Mouse (Mus musculus): ENCODE results near the gene Rnf11. TPM values are rescaled to one million over a fixed set of nuclear protein-coding genes. Genes with fewer than 3 reads are reported as not detected.
A peak's percentile ranks its signal among the peaks of the same experiment; 100 is the strongest.

Rnf11 gene
- polyA plus RNA-seq, 1 experiment from 2014 or later: 59.4 TPM

DNA sequence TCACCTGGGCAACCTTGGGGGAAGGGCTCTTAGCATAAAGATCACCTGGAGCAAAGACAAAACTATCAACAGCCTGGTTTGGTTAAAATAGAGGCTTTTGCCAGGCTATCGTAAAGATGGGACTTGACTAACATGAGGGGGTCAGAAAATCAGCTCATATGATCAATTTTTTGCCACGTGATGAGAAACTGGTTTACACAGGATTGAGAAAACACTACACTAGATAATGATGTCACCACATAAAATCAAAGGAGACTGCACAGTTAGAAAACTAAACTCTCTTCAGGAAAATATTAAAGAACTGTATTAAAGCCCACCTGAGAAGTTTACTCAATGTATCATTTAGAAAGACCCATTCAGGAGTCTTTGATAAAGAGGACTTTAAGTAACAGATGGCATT is 9.4 kb downstream of the Rnf11 start:
- Histone ChIP-seq H3K27me3 (no peaks in the 10 kb centered on the region), H3K9ac (replicated peaks) (peak overlapping the region; percentile 96), H3K4me2 (replicated peaks) (peak overlapping the region; percentile 61), H3K36me3 (peaks cover 6% of the 10 kb centered on the region), H3K9me3 (no peaks in the 10 kb centered on the region), H3K4me1 (peaks cover 9% of the 10 kb centered on the region), H3K4me3 (peak overlapping the region; percentile 92), H3K27ac (replicated peaks) (no peak overlapping the region)
- ATAC-seq (ENCODE audit: low FRiP score, low read depth): no peak
- 65% methylated on average over 2 of the region's 2 CpGs for WGBS

DNA sequence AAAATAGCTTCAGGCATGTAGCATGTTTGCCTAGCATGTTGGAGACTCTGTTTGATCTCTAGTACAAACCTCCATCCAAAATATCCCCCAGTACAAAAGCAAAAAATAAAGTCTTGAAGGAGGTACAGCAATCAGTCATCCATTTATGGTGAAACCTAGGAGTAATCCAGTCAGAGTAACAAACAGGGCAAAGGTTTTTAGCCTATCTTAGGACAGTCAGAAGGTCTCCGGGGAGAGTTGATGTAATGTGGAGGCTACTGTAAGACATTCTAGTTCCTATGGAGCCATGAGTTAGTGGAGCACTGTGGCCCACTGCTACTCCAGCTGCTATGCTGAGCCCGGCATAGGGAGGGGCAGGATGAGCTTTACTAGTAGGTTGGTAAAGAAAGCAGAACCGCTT is 12.0 kb downstream of the Rnf11 start:
- H3K9ac ChIP-seq (replicated peaks): no peak overlapping the region
- no peak overlapping the region for H3K4me2 ChIP-seq (replicated peaks)
- no peak overlapping the region for H3K4me3 ChIP-seq
- H3K36me3 ChIP-seq: peaks cover 6% of the 10 kb centered on the region
- no peak overlapping the region for H3K27ac ChIP-seq (replicated peaks)
- no peaks in the 10 kb centered on the region for H3K9me3 ChIP-seq
- ATAC-seq (ENCODE audit: low FRiP score, low read depth): no peak
- peaks cover 9% of the 10 kb centered on the region for H3K4me1 ChIP-seq
- WGBS: 87% methylated on average over 3 of the region's 3 CpGs
- no peaks in the 10 kb centered on the region for H3K27me3 ChIP-seq

DNA sequence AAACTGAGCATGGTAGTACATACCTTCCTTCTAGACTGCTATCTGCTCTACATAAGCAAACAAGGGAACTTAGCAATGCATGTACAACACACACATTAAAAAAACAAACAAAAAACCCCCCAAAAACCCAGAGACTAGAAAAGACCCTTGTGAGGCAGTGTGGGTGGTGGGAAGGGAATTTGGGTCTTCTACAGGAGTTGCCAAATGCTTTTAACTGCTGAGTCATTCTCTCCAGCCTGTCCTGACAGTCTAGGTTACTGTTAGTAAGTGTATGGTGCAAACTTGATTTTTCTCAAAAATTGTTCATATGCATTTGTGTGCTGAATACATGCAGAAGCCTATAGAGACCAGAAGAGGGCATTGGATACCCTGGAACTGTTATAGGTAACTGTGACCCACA is 12.9 kb downstream of the Rnf11 start:
- no peak overlapping the region for H3K4me3 ChIP-seq
- no peak for ATAC-seq (ENCODE audit: low FRiP score, low read depth)
- peaks cover 9% of the 10 kb centered on the region for H3K4me1 ChIP-seq

GRCm38 (mm10) chr4:109467687-109468086 is 16.8 kb downstream of the Rnf11 start:
- ATAC-seq (ENCODE audit: low FRiP score, low read depth): no peak
- Histone ChIP-seq H3K36me3 (peaks cover 4% of the 10 kb centered on the region), H3K27me3 (no peaks in the 10 kb centered on the region), H3K4me1 (no peaks in the 10 kb centered on the region), H3K4me3 (no peak overlapping the region), H3K9me3 (no peaks in the 10 kb centered on the region), H3K9ac (replicated peaks) (no peak overlapping the region), H3K4me2 (replicated peaks) (no peak overlapping the region), H3K27ac (replicated peaks) (no peak overlapping the region)

More for the DNA sequence above, 12.9 kb downstream of the Rnf11 start:
- H3K9ac ChIP-seq (replicated peaks): no peak overlapping the region
- H3K4me2 ChIP-seq (replicated peaks): no peak overlapping the region
- no peaks in the 10 kb centered on the region for H3K9me3 ChIP-seq
- no peaks in the 10 kb centered on the region for H3K27me3 ChIP-seq
- H3K36me3 ChIP-seq: peaks cover 6% of the 10 kb centered on the region
- H3K27ac ChIP-seq (replicated peaks): no peak overlapping the region

DNA sequence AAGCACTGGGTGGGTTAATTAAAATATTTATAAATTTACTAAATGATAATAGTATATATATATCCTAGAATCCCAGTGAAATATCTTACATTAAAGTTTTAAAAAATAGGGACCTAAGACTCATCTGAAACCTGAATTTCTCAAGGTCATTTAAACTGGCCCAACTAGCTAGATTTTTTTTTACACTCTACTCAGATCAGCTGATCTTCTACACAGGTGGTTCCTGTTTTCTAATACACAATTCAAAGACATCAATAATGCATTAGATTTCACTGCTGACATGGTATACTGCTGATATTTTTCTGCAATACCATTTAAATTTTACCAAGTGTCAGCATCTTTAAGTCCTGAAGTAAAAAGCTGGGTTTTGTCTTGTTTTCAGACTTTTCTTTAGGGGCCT is 20.6 kb downstream of the Rnf11 start:
- Histone ChIP-seq H3K4me3 (no peak overlapping the region), H3K27me3 (no peaks in the 10 kb centered on the region), H3K9ac (replicated peaks) (no peak overlapping the region), H3K27ac (replicated peaks) (no peak overlapping the region), H3K4me1 (no peaks in the 10 kb centered on the region), H3K4me2 (replicated peaks) (no peak overlapping the region), H3K36me3 (no peaks in the 10 kb centered on the region), H3K9me3 (no peaks in the 10 kb centered on the region)
- no peak for ATAC-seq (ENCODE audit: low FRiP score, low read depth)

- H3K4me2 ChIP-seq (replicated peaks): no peak overlapping the region
- no peaks in the 10 kb centered on the region for H3K4me1 ChIP-seq
- no peaks in the 10 kb centered on the region for H3K9me3 ChIP-seq
- H3K36me3 ChIP-seq: no peaks in the 10 kb centered on the region
- no peaks in the 10 kb centered on the region for H3K27me3 ChIP-seq
- no peak overlapping the region for H3K27ac ChIP-seq (replicated peaks)
- ATAC-seq (ENCODE audit: low FRiP score, low read depth): no peak
- H3K9ac ChIP-seq (replicated peaks): no peak overlapping the region
- no peak overlapping the region for H3K4me3 ChIP-seq
- WGBS: 73% methylated on average over 3 of the region's 3 CpGs
Measured at GRCm38 (mm10) chr4:109460421-109461179, 23.9 kb downstream of the Rnf11 start.

DNA sequence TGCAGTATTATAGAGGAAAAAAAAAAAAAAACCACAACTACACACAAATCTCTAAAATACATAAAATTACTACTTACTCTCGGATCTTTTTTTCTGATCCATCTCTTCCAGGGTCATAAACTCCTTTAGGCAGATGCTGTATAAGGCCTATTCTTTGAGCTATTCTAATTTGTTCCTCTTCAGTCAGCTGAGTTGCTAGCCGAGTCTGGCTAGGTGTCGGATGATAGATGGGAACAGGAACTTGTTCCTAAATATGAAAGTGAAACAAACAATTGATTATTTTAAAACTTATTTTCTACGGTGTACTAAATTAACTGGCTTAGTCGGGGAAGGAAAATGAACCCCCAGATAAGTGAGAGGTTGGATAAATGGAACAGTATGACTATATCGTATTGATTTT is 27.7 kb downstream of the Rnf11 start:
- no peak overlapping the region for H3K4me2 ChIP-seq (replicated peaks)
- no peak overlapping the region for H3K4me3 ChIP-seq
- no peak overlapping the region for H3K9ac ChIP-seq (replicated peaks)
- ATAC-seq (ENCODE audit: low FRiP score, low read depth): no peak
- H3K4me1 ChIP-seq: no peaks in the 10 kb centered on the region
- no peaks in the 10 kb centered on the region for H3K27me3 ChIP-seq
- 93% methylated on average over 6 of the region's 6 CpGs for WGBS
- peaks cover 13% of the 10 kb centered on the region for H3K36me3 ChIP-seq
- no peaks in the 10 kb centered on the region for H3K9me3 ChIP-seq
- no peak overlapping the region for H3K27ac ChIP-seq (replicated peaks)

- Histone ChIP-seq H3K4me1 (peaks cover 10% of the 10 kb centered on the region), H3K9me3 (no peaks in the 10 kb centered on the region), H3K4me2 (replicated peaks) (no peak overlapping the region), H3K27me3 (no peaks in the 10 kb centered on the region), H3K4me3 (no peak overlapping the region), H3K27ac (replicated peaks) (no peak overlapping the region), H3K36me3 (peaks cover 11% of the 10 kb centered on the region), H3K9ac (replicated peaks) (no peak overlapping the region)
- ATAC-seq (ENCODE audit: low FRiP score, low read depth): no peak
- WGBS: 98% methylated on average over 2 of the region's 2 CpGs
Measured at GRCm38 (mm10) chr4:109448531-109448930, 36.0 kb downstream of the Rnf11 start.

- Histone ChIP-seq H3K27ac (replicated peaks) (no peak overlapping the region), H3K4me1 (peaks cover 10% of the 10 kb centered on the region), H3K4me2 (replicated peaks) (no peak overlapping the region), H3K27me3 (no peaks in the 10 kb centered on the region), H3K36me3 (no peaks in the 10 kb centered on the region), H3K4me3 (no peak overlapping the region), H3K9ac (replicated peaks) (no peak overlapping the region), H3K9me3 (no peaks in the 10 kb centered on the region)
- ATAC-seq (ENCODE audit: low FRiP score, low read depth): no peak
- 82% methylated on average over 1 of the region's 1 CpGs for WGBS
Measured at GRCm38 (mm10) chr4:109445956-109446355, 38.6 kb downstream of the Rnf11 start.

DNA sequence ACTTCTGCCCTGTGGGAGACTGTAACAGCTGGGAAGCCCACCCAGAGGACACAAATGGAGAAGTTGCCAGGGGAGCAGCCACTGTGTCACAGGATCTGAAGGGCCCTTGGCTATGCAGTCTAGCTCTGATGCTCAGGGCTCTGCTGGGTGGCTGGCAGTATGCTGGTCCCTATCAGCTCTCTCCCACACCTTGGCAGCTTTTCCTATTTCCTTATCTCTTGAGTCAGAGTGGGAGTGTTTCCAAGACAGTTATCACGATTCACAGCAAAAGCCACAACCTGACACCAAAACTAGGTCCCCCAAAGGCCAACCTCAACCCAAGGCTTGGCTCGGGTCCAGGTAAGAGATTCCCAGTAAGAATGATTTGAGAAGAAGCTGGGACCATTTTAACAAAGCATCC is 39.1 kb downstream of the Rnf11 start:
- Histone ChIP-seq H3K27me3 (no peaks in the 10 kb centered on the region), H3K9me3 (no peaks in the 10 kb centered on the region), H3K9ac (replicated peaks) (no peak overlapping the region), H3K4me1 (peaks cover 10% of the 10 kb centered on the region), H3K4me3 (no peak overlapping the region), H3K4me2 (replicated peaks) (no peak overlapping the region), H3K36me3 (no peaks in the 10 kb centered on the region), H3K27ac (replicated peaks) (no peak overlapping the region; the same call in 1 of the 2 replicates)
- ATAC-seq (ENCODE audit: low FRiP score, low read depth): no peak
- WGBS: 83% methylated on average over 2 of the region's 2 CpGs

- H3K9me3 ChIP-seq: no peaks in the 10 kb centered on the region
- WGBS: 41% methylated on average over 2 of the region's 2 CpGs
- H3K27ac ChIP-seq (replicated peaks): no peak overlapping the region
- no peaks in the 10 kb centered on the region for H3K36me3 ChIP-seq
- peaks cover 10% of the 10 kb centered on the region for H3K4me1 ChIP-seq
- no peak overlapping the region for H3K4me2 ChIP-seq (replicated peaks)
- H3K4me3 ChIP-seq: no peak overlapping the region
- no peaks in the 10 kb centered on the region for H3K27me3 ChIP-seq
- ATAC-seq (ENCODE audit: low FRiP score, low read depth): no peak
- H3K9ac ChIP-seq (replicated peaks): no peak overlapping the region
Measured at GRCm38 (mm10) chr4:109444951-109445350, 39.6 kb downstream of the Rnf11 start.

DNA sequence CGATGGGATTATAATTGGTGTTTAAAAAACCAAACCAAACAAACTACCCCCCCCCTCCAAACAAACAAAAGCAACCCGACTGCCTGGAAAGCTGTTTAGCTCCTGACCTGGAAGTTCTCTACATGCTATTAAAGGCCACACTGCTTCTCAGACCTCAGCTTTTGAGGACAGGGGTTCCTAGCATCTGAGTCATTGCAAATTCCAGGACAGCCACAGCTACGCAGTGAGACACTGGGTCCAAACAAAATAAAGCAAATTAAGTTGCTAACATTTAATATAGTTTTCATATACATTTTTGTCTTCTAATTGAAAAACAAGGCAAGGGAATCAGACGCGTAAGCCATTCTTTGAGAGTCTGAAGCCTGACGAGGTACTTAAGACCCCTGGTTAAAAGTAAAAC is 40.1 kb downstream of the Rnf11 start:
- H3K4me1 ChIP-seq: peaks cover 10% of the 10 kb centered on the region
- H3K27me3 ChIP-seq: no peaks in the 10 kb centered on the region
- H3K4me3 ChIP-seq: no peak overlapping the region
- whole genome bisulfite sequencing: 63% methylated on average over 6 of the region's 6 CpGs
- no peak overlapping the region for H3K9ac ChIP-seq (replicated peaks)
- H3K9me3 ChIP-seq: no peaks in the 10 kb centered on the region
- H3K27ac ChIP-seq (replicated peaks): no peak overlapping the region
- no peak overlapping the region for H3K4me2 ChIP-seq (replicated peaks)
- H3K36me3 ChIP-seq: no peaks in the 10 kb centered on the region
- no peak for ATAC-seq (ENCODE audit: low FRiP score, low read depth)

DNA sequence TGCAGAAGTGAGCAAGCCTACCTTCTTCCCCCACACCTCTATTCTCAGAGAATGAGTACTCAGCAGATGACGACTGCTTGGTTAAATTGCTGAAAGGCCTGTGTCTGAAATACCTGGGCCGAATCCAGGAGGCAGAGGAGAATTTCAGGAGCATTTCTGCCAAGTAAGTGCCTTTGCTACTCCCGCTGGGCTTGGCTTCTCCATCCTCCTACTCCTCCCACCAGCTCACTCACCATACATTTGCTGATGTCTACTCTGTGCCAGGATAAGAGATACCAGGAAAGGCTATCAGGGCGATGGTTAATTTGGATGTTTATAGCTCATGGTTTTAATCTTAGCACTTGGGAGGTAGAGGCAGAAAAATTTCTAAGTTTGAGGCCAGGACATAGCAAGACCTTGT is 41.9 kb downstream of the Rnf11 start:
- Histone ChIP-seq H3K36me3 (no peaks in the 10 kb centered on the region), H3K27ac (replicated peaks) (no peak overlapping the region), H3K4me2 (replicated peaks) (no peak overlapping the region), H3K4me3 (no peak overlapping the region), H3K27me3 (no peaks in the 10 kb centered on the region), H3K9me3 (no peaks in the 10 kb centered on the region), H3K4me1 (peaks cover 10% of the 10 kb centered on the region), H3K9ac (replicated peaks) (no peak overlapping the region)
- WGBS: 92% methylated on average over 4 of the region's 4 CpGs
- ATAC-seq (ENCODE audit: low FRiP score, low read depth): no peak
